Mouse (Mus musculus): ENCODE measurements at regions not wholly inside any gene's neighbourhood (a gene's known extent, or its start where the extent isn't known, plus 50 kb on each side); places are given as distances from the start of the nearest gene placed in this dataset.

- DNase-seq (ENCODE audit: low spot score in 2 of 2): no peak
Measured at GRCm38 (mm10) chr13:44231868-44232715, 447.5 kb downstream of the Cd83 start.

- DNase-seq (ENCODE audit: low spot score in 2 of 2): no peak
Measured at GRCm38 (mm10) chr13:44232716-44233051, 448.1 kb downstream of the Cd83 start.

GRCm38 (mm10) chr13:44234241-44234640 lies 449.7 kb downstream of the Cd83 start:
- DNase-seq (ENCODE audit: low spot score in 2 of 2): no peak

GRCm38 (mm10) chr13:44235236-44235635 lies 450.7 kb downstream of the Cd83 start:
- DNase-seq (ENCODE audit: low spot score in 2 of 2): no peak

- DNase-seq (ENCODE audit: low spot score in 2 of 2): no peak
Measured at GRCm38 (mm10) chr13:44235941-44236340, 451.4 kb downstream of the Cd83 start.

GRCm38 (mm10) chr13:44238308-44238707 lies 453.7 kb downstream of the Cd83 start:
- peak in 1 of 2 experiments; percentile 60 for DNase-seq (ENCODE audit: low spot score in 2 of 2)

GRCm38 (mm10) chr13:44243211-44243610 lies 458.6 kb downstream of the Cd83 start:
- DNase-seq (ENCODE audit: low spot score in 2 of 2): no peak

- DNase-seq (ENCODE audit: low spot score in 2 of 2): no peak
Measured at GRCm38 (mm10) chr13:44246714-44247251, 462.2 kb downstream of the Cd83 start.

- no peak for DNase-seq (ENCODE audit: low spot score in 2 of 2)
Measured at GRCm38 (mm10) chr13:44247861-44248260, 463.3 kb downstream of the Cd83 start.

- DNase-seq (ENCODE audit: low spot score in 2 of 2): no peak
Measured at GRCm38 (mm10) chr13:44248401-44248800, 463.8 kb downstream of the Cd83 start.

- no peak for DNase-seq (ENCODE audit: low spot score in 2 of 2)
Measured at GRCm38 (mm10) chr13:44249119-44249518, 464.5 kb downstream of the Cd83 start.

- DNase-seq (ENCODE audit: low spot score in 2 of 2): no peak
Measured at GRCm38 (mm10) chr13:44250474-44251201, 466.1 kb downstream of the Cd83 start.

GRCm38 (mm10) chr13:44251503-44251902 lies 466.9 kb downstream of the Cd83 start:
- DNase-seq (ENCODE audit: low spot score in 2 of 2): no peak

- no peak for DNase-seq (ENCODE audit: low spot score in 2 of 2)
Measured at GRCm38 (mm10) chr13:44252496-44252895, 467.9 kb downstream of the Cd83 start.

- no peak for DNase-seq (ENCODE audit: low spot score in 2 of 2)
Measured at GRCm38 (mm10) chr13:44258422-44258821, 470.9 kb upstream of the Jarid2 start.

GRCm38 (mm10) chr13:44260039-44260438 lies 469.2 kb upstream of the Jarid2 start:
- DNase-seq (ENCODE audit: low spot score in 2 of 2): no peak

- DNase-seq (ENCODE audit: low spot score in 2 of 2): peak; percentile 30 to 65
Measured at GRCm38 (mm10) chr13:44260637-44261333, 468.5 kb upstream of the Jarid2 start.

GRCm38 (mm10) chr13:44272746-44273524 lies 456.3 kb upstream of the Jarid2 start:
- no peak for DNase-seq (ENCODE audit: low spot score in 2 of 2)

- no peak for DNase-seq (ENCODE audit: low spot score in 2 of 2)
Measured at GRCm38 (mm10) chr13:44277952-44278351, 451.3 kb upstream of the Jarid2 start.

GRCm38 (mm10) chr13:44279036-44279435 lies 450.2 kb upstream of the Jarid2 start:
- DNase-seq (ENCODE audit: low spot score in 2 of 2): no peak

- DNase-seq (ENCODE audit: low spot score in 2 of 2): no peak
Measured at GRCm38 (mm10) chr13:44280296-44280695, 449.0 kb upstream of the Jarid2 start.
